Mouse (Mus musculus): ENCODE data around the gene Olfr1223. TPM values are rescaled to one million over a fixed set of nuclear protein-coding genes. Genes with fewer than 3 reads are reported as not detected.

Olfr1223 gene
- not detected for polyA plus RNA-seq (2017; shearing (Covaris generic))

GRCm38 (mm10) chr2:89151460-89151859, at the start of gene Olfr1223:
Gene Olfr1223, minus strand, starts transcription at chr2:89151560.

GRCm38 (mm10) chr2:89199948-89200347, 48.6 kb upstream of the Olfr1223 start, which contains the start of gene Olfr1226:
Gene Olfr1226, minus strand, starts transcription at chr2:89200048.

GRCm38 (mm10) chr2:89174569-89174968, 23.2 kb upstream of the Olfr1223 start, which contains the start of gene Olfr1225:
Gene Olfr1225, minus strand, starts transcription at chr2:89174669.

GRCm38 (mm10) chr2:89163991-89164390, 12.6 kb upstream of the Olfr1223 start, which contains the start of gene Olfr1224-ps1:
Gene Olfr1224-ps1, minus strand, starts transcription at chr2:89164091.

DNA sequence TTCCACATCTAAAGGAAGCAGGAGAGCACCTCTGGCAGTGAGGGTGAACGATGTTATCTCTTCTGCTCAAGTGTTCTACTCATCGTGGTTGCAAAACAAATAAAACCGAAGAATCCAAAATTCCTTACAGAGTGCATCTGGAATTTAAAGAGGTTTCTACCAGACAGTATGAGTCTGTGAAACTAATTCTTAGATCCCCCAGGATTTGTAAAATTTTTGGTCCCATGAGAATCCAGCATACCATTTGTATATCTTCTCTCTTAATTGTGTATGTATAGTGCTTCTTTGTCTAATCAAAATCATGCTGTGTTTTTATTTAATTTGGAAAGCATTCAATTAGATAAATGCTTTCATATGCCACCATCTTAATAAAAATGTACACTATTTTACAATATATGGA, 18.4 kb downstream of the Olfr1223 start, which contains the start of gene Olfr1222:
TSS of gene Olfr1222 (minus strand) at position 101 of the 400 bp plus-strand sequence.

DNA sequence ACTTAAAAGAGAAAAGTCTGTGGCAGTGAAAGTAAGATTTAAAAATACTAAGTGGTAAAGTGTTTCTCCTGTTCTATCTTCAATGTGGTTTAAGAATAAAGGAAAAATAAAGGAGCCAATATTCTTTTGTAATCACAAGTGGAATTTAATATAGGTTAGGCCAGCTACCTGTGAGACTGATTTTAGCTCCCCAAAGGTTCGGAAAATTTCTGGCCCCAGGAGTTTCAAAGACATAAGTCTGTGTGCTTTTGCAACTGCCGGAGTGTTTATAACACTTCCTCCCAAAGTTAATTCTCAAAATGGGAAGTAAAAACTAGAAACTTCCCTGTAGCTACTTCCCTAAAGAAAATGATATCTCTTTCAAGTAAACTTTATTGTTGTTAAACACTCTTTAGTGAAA, 34.2 kb downstream of the Olfr1223 start, which contains the start of gene Olfr1221:
TSS of gene Olfr1221 (minus strand) at position 101 of the 400 bp plus-strand sequence.

GRCm38 (mm10) chr2:89106735-89107134, 44.6 kb downstream of the Olfr1223 start, which contains the start of gene Olfr1220:
Gene Olfr1220, minus strand, starts transcription at chr2:89106835.

Other genes with a start within 250 kb of the Olfr1223 start
- gene Olfr1208, start 249.2 kb downstream of the Olfr1223 start, polyA plus RNA-seq (2017; shearing (Covaris generic)): not detected
- not detected for gene Olfr1209, start 236.4 kb downstream of the Olfr1223 start, polyA plus RNA-seq (2017; shearing (Covaris generic))
- not detected for gene Olfr1211, start 213.4 kb downstream of the Olfr1223 start, polyA plus RNA-seq (2017; shearing (Covaris generic))
- not detected for gene Olfr1212, start 197.6 kb downstream of the Olfr1223 start, polyA plus RNA-seq (2017; shearing (Covaris generic))
- gene Gm13762, start 171.3 kb downstream of the Olfr1223 start, polyA plus RNA-seq (2017; shearing (Covaris generic)): not detected
- gene Olfr1214, start 158.9 kb downstream of the Olfr1223 start, polyA plus RNA-seq (2017; shearing (Covaris generic)): not detected
- gene Olfr1215, start 144.6 kb downstream of the Olfr1223 start, polyA plus RNA-seq (2017; shearing (Covaris generic)): not detected
- gene Olfr1216, start 133.2 kb downstream of the Olfr1223 start, polyA plus RNA-seq (2017; shearing (Covaris generic)): not detected
- gene Olfr1217, start 119.5 kb downstream of the Olfr1223 start, polyA plus RNA-seq (2017; shearing (Covaris generic)): not detected
- not detected for gene Olfr1218, start 90.4 kb downstream of the Olfr1223 start, polyA plus RNA-seq (2017; shearing (Covaris generic))
- gene Olfr1219, start 68.0 kb downstream of the Olfr1223 start, polyA plus RNA-seq (2017; shearing (Covaris generic)): not detected
- gene Olfr1220, start 44.7 kb downstream of the Olfr1223 start, polyA plus RNA-seq (2017; shearing (Covaris generic)): not detected
- gene Olfr1221, start 34.3 kb downstream of the Olfr1223 start, polyA plus RNA-seq (2017; shearing (Covaris generic)): not detected
- gene Olfr1222, start 18.5 kb downstream of the Olfr1223 start, polyA plus RNA-seq (2017; shearing (Covaris generic)): not detected
- not detected for gene Olfr1224-ps1, start 12.5 kb upstream of the Olfr1223 start, polyA plus RNA-seq (2017; shearing (Covaris generic))
- not detected for gene Olfr1225, start 23.1 kb upstream of the Olfr1223 start, polyA plus RNA-seq (2017; shearing (Covaris generic))
- not detected for gene Olfr1226, start 48.5 kb upstream of the Olfr1223 start, polyA plus RNA-seq (2017; shearing (Covaris generic))
- not detected for gene Olfr1228, start 102.5 kb upstream of the Olfr1223 start, polyA plus RNA-seq (2017; shearing (Covaris generic))
- gene Olfr1229, start 136.5 kb upstream of the Olfr1223 start, polyA plus RNA-seq (2017; shearing (Covaris generic)): not detected
- not detected for gene Olfr1230, start 145.7 kb upstream of the Olfr1223 start, polyA plus RNA-seq (2017; shearing (Covaris generic))
- not detected for gene Olfr1231, start 155.5 kb upstream of the Olfr1223 start, polyA plus RNA-seq (2017; shearing (Covaris generic))
- gene Olfr1232, start 178.1 kb upstream of the Olfr1223 start, polyA plus RNA-seq (2017; shearing (Covaris generic)): not detected
- not detected for gene Olfr1233, start 190.8 kb upstream of the Olfr1223 start, polyA plus RNA-seq (2017; shearing (Covaris generic))
- not detected for gene Olfr1234, start 213.3 kb upstream of the Olfr1223 start, polyA plus RNA-seq (2017; shearing (Covaris generic))